Mouse (Mus musculus) left cerebral cortex, adult 11 months (tissue): ENCODE measurements around the gene Smarca4.

Experiments
- DNase-seq: peaks from one replicate; pipeline ENCODE4 v3.0.0; 2022; ENCODE audit warnings: low spot score

The Smarca4 gene

GRCm38 (mm10) chr9:21752252-21752792, 136.4 kb downstream of the Smarca4 start:
- DNase-seq: no peak
